Mouse (Mus musculus) MEL (cell line): Measurements from ENCODE around the gene Slc35e4.

Experiments
- EP300 ChIP-seq, 2 experiments: IDR thresholded peaks; 2 replicates each; pipeline ENCODE4 v1.6.1; 2011; ENCODE audit warnings: improper control_type of control experiment in 2 of 2, low read length in 2 of 2, low read depth in 1 of 2, mild to moderate bottlenecking in 1 of 2
- POLR2A ChIP-seq, 2 experiments: IDR thresholded peaks; 2 replicates each; pipeline ENCODE4 v1.6.1; 2011 to 2012; ENCODE audit warnings: low read length in 2 of 2, mild to moderate bottlenecking in 2 of 2, control low read depth in 1 of 2, improper control_type of control experiment in 1 of 2, low read depth in 1 of 2, moderate library complexity in 1 of 2; ENCODE audit not compliant: control insufficient read depth in 1 of 2, insufficient read depth in 1 of 2, poor library complexity in 1 of 2
- USF2 ChIP-seq, 2 experiments: IDR thresholded peaks; 2 replicates each; pipeline ENCODE4 v1.6.1; 2011 to 2012; ENCODE audit warnings: improper control_type of control experiment in 2 of 2, low read length in 2 of 2, borderline replicate concordance in 1 of 2, inconsistent platforms in 1 of 2, low read depth in 1 of 2, mild to moderate bottlenecking in 1 of 2; ENCODE audit not compliant: insufficient read depth in 1 of 2

- TF ChIP-seq POLR2A (IDR thresholded peaks at IDR 0.05; ENCODE audit: control insufficient read depth in 1 of 2, insufficient read depth in 1 of 2, low read depth in 1 of 2, low read length in 2 of 2, poor library complexity in 1 of 2) (no peak), USF2 (IDR thresholded peaks at IDR 0.05; ENCODE audit: borderline replicate concordance in 1 of 2, insufficient read depth in 1 of 2, low read depth in 1 of 2, low read length in 2 of 2) (no peak), EP300 (IDR thresholded peaks at IDR 0.05; ENCODE audit: low read depth in 1 of 2, low read length in 2 of 2) (no peak)
These were observed 18.5 kb downstream of the Slc35e4 start for GRCm38 (mm10) chr11:3895933-3896332.
